Mouse (Mus musculus): Measurements from ENCODE around the gene Galk2. TPM values are rescaled to one million over a fixed set of nuclear protein-coding genes. Genes with fewer than 3 reads are reported as not detected.

Gene Galk2
- total and polyA plus RNA-seq, 2 experiments from 2014 or later: 25.1 to 53.4 TPM

GRCm38 (mm10) chr2:125914713-125915112, 55.8 kb downstream of the Galk2 start:
- H3K27me3 ChIP-seq (ENCODE audit: control insufficient read depth, insufficient read depth, low read length): no peaks in the 10 kb centered on the region
- ATAC-seq (ENCODE audit: insufficient read depth, low read depth): no peak
- no peaks in the 10 kb centered on the region for H3K36me3 ChIP-seq (replicated peaks; ENCODE audit: control insufficient read depth, insufficient read depth, low read length)
- no peaks in the 10 kb centered on the region for H3K9me3 ChIP-seq (replicated peaks; ENCODE audit: control insufficient read depth, low read length)
- no peak overlapping the region for H3K4me2 ChIP-seq (ENCODE audit: low read depth, low read length)
- H3K9ac ChIP-seq (replicated peaks; ENCODE audit: low read depth, low read length): no peak overlapping the region
- TF ChIP-seq EP300 (IDR thresholded peaks at IDR 0.05; ENCODE audit: low read depth): no peak
- TF ChIP-seq CTCF (IDR thresholded peaks at IDR 0.05; ENCODE audit: low read depth): no peak
- no peak overlapping the region for H3K4me3 ChIP-seq (ENCODE audit: low read depth, low read length)
- no peaks in the 10 kb centered on the region for H3K4me1 ChIP-seq (ENCODE audit: control insufficient read depth, insufficient read depth)
- no peak for DNase-seq (ENCODE audit: low spot score)
- H3K27ac ChIP-seq (ENCODE audit: low read depth): no peak overlapping the region

DNA sequence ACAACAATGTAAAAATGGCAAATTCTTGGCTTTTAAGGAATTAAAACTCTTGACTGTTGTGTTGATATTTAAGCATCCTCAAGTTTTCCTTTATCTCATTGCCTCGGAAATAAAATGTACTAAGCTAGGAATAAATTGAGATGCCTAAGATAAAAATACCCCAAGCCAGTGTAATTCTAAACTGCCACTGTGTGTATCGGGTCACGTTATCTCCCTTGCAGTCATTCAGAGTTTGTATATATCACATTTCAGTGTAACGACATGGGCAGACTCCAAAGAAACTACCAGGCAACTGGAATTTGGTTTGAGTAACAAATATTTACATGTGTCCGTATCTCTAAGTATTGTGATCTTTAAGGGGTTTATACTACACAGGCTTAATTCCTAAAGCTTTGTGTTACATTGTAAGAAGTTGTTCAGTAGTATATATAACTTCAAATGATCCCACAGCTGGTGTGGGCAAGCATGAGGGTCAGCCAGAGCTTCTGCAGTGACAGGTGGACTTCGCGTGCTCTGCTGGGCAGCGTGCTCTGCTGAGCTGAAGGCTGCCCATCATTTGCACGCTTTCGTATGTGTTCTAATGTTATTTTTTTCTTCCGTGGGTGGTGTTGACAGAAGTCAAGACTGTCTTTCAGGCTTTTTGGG, 57.9 kb downstream of the Galk2 start:
- no peak overlapping the region for H3K4me3 ChIP-seq (ENCODE audit: low read depth, low read length)
- TF ChIP-seq CTCF (IDR thresholded peaks at IDR 0.05; ENCODE audit: low read depth) (no peak), EP300 (IDR thresholded peaks at IDR 0.05; ENCODE audit: low read depth) (no peak)
- H3K36me3 ChIP-seq (replicated peaks; ENCODE audit: control insufficient read depth, insufficient read depth, low read length): no peaks in the 10 kb centered on the region
- no peaks in the 10 kb centered on the region for H3K9me3 ChIP-seq (replicated peaks; ENCODE audit: control insufficient read depth, low read length)
- no peak overlapping the region for H3K9ac ChIP-seq (replicated peaks; ENCODE audit: low read depth, low read length)
- DNase-seq (ENCODE audit: low spot score) (no peak), ATAC-seq (ENCODE audit: insufficient read depth, low read depth) (no peak)
- no peak overlapping the region for H3K27ac ChIP-seq (ENCODE audit: low read depth)
- 69% methylated on average over 11 of the region's 11 CpGs for WGBS
- no peak overlapping the region for H3K4me2 ChIP-seq (ENCODE audit: low read depth, low read length)
- H3K27me3 ChIP-seq (ENCODE audit: control insufficient read depth, insufficient read depth, low read length): no peaks in the 10 kb centered on the region
- no peaks in the 10 kb centered on the region for H3K4me1 ChIP-seq (ENCODE audit: control insufficient read depth, insufficient read depth)

GRCm38 (mm10) chr2:125917297-125917679, 58.4 kb downstream of the Galk2 start:
- H3K9me3 ChIP-seq (replicated peaks; ENCODE audit: control insufficient read depth, low read length): no peaks in the 10 kb centered on the region
- H3K4me3 ChIP-seq (ENCODE audit: low read depth, low read length): no peak overlapping the region
- no peak overlapping the region for H3K27ac ChIP-seq (ENCODE audit: low read depth)
- DNase-seq (ENCODE audit: low spot score) (no peak), ATAC-seq (ENCODE audit: insufficient read depth, low read depth) (no peak)
- TF ChIP-seq EP300 (IDR thresholded peaks at IDR 0.05; ENCODE audit: low read depth) (no peak), CTCF (IDR thresholded peaks at IDR 0.05; ENCODE audit: low read depth) (no peak)
- 89% methylated on average over 3 of the region's 3 CpGs for WGBS
- no peaks in the 10 kb centered on the region for H3K36me3 ChIP-seq (replicated peaks; ENCODE audit: control insufficient read depth, insufficient read depth, low read length)
- no peak overlapping the region for H3K9ac ChIP-seq (replicated peaks; ENCODE audit: low read depth, low read length)
- no peaks in the 10 kb centered on the region for H3K27me3 ChIP-seq (ENCODE audit: control insufficient read depth, insufficient read depth, low read length)
- no peaks in the 10 kb centered on the region for H3K4me1 ChIP-seq (ENCODE audit: control insufficient read depth, insufficient read depth)
- H3K4me2 ChIP-seq (ENCODE audit: low read depth, low read length): no peak overlapping the region

DNA sequence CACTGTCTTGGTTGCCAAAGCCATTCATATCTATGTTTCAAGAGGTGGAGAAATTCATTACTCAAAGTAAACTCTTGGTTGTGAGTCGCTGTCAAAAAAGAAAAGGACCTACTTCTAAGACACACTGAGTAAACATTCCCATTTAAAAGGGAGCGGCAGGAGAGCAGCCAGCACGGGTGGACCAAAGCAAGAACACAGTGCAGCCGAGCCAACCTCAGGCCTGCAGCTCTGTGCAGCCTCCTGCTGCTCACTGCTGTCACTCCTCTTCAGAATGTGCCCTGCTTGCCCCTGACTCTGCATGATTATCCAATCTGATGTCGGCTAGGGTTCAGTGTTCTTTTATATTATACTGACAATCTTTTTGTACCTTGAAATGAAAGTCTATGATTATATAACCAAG, 62.4 kb downstream of the Galk2 start:
- no peak for ATAC-seq (ENCODE audit: insufficient read depth, low read depth)
- no peaks in the 10 kb centered on the region for H3K4me1 ChIP-seq (ENCODE audit: control insufficient read depth, insufficient read depth)
- H3K4me3 ChIP-seq (ENCODE audit: low read depth, low read length): no peak overlapping the region
- no peak overlapping the region for H3K4me2 ChIP-seq (ENCODE audit: low read depth, low read length)
- DNase-seq (ENCODE audit: low spot score): no peak
- H3K27ac ChIP-seq (ENCODE audit: low read depth): no peak overlapping the region
- H3K9me3 ChIP-seq (replicated peaks; ENCODE audit: control insufficient read depth, low read length): no peaks in the 10 kb centered on the region
- TF ChIP-seq CTCF (IDR thresholded peaks at IDR 0.05; ENCODE audit: low read depth) (no peak), EP300 (IDR thresholded peaks at IDR 0.05; ENCODE audit: low read depth) (no peak)
- no peaks in the 10 kb centered on the region for H3K27me3 ChIP-seq (ENCODE audit: control insufficient read depth, insufficient read depth, low read length)
- no peaks in the 10 kb centered on the region for H3K36me3 ChIP-seq (replicated peaks; ENCODE audit: control insufficient read depth, insufficient read depth, low read length)
- no peak overlapping the region for H3K9ac ChIP-seq (replicated peaks; ENCODE audit: low read depth, low read length)
- 69% methylated on average over 5 of the region's 5 CpGs for WGBS

DNA sequence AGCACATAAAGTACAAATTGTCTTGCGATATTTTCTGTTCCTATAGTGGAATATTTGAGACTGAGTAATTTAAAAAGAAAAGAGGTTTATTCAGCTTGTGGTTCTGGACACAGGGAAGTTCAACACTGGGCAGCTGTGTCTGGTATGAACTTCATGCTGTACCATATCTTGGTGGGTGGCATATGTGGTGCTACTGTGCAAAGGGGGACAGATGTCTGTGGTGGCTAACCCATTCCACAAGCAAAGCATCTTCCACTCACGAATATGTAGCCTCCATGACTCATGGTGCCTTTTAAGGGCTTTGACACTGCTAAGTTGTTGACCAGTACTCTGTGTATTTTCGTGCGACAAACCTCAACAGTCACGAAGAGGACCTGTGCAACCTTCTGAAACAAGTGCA, 63.2 kb downstream of the Galk2 start:
- TF ChIP-seq CTCF (IDR thresholded peaks at IDR 0.05; ENCODE audit: low read depth) (no peak), EP300 (IDR thresholded peaks at IDR 0.05; ENCODE audit: low read depth) (no peak)
- Histone ChIP-seq H3K27ac (ENCODE audit: low read depth) (no peak overlapping the region), H3K36me3 (replicated peaks; ENCODE audit: control insufficient read depth, insufficient read depth, low read length) (no peaks in the 10 kb centered on the region), H3K4me2 (ENCODE audit: low read depth, low read length) (no peak overlapping the region), H3K4me3 (ENCODE audit: low read depth, low read length) (no peak overlapping the region), H3K9ac (replicated peaks; ENCODE audit: low read depth, low read length) (no peak overlapping the region), H3K9me3 (replicated peaks; ENCODE audit: control insufficient read depth, low read length) (no peaks in the 10 kb centered on the region), H3K4me1 (ENCODE audit: control insufficient read depth, insufficient read depth) (no peaks in the 10 kb centered on the region), H3K27me3 (ENCODE audit: control insufficient read depth, insufficient read depth, low read length) (no peaks in the 10 kb centered on the region)
- no peak for DNase-seq (ENCODE audit: low spot score)
- no peak for ATAC-seq (ENCODE audit: insufficient read depth, low read depth)
- WGBS: 84% methylated on average over 5 of the region's 5 CpGs

DNA sequence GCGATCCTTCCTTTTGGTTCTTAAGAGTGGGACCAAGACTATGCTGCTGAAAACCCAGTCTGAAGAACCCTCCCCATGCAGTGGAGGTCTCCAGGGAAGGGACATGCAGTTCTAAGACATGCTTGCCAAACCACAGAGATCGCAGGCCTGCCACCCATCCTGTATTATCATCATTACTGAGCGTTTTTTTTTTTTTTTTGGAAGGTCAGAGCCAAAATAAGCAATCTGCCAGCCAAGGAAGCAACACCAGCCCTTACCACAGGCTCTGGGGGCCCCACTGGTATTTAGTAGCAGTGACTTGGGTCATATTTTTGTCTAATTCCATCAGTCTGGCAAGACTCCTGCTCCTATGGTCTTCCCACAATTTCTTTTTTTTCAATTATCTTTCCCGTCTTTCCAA, 64.0 kb downstream of the Galk2 start:
- Histone ChIP-seq H3K27me3 (ENCODE audit: control insufficient read depth, insufficient read depth, low read length) (no peaks in the 10 kb centered on the region), H3K4me1 (ENCODE audit: control insufficient read depth, insufficient read depth) (no peaks in the 10 kb centered on the region), H3K9me3 (replicated peaks; ENCODE audit: control insufficient read depth, low read length) (no peaks in the 10 kb centered on the region), H3K4me2 (ENCODE audit: low read depth, low read length) (no peak overlapping the region), H3K27ac (ENCODE audit: low read depth) (no peak overlapping the region), H3K4me3 (ENCODE audit: low read depth, low read length) (no peak overlapping the region), H3K9ac (replicated peaks; ENCODE audit: low read depth, low read length) (no peak overlapping the region), H3K36me3 (replicated peaks; ENCODE audit: control insufficient read depth, insufficient read depth, low read length) (no peaks in the 10 kb centered on the region)
- TF ChIP-seq CTCF (IDR thresholded peaks at IDR 0.05; ENCODE audit: low read depth) (no peak), EP300 (IDR thresholded peaks at IDR 0.05; ENCODE audit: low read depth) (no peak)
- ATAC-seq (ENCODE audit: insufficient read depth, low read depth) (no peak), DNase-seq (ENCODE audit: low spot score) (no peak)
- 57% methylated on average over 4 of the region's 4 CpGs for WGBS
